Mouse (Mus musculus) right cerebral cortex, postnatal 10 days (tissue): ENCODE results near the gene Isy1.
A peak's percentile ranks its signal among the peaks of the same experiment; 100 is the strongest.

Experiments
- DNase-seq, 2 experiments: peaks; one replicate each; pipeline ENCODE4 v3.0.0; 2021; ENCODE audit warnings: low spot score in 2 of 2

Gene Isy1

GRCm38 (mm10) chr6:87850155-87850899 lies 11.7 kb upstream of the Isy1 start:
- peak; percentile 56 to 58 for DNase-seq

- no peak for DNase-seq
These were observed 11.2 kb upstream of the Isy1 start for GRCm38 (mm10) chr6:87849780-87850154.

- DNase-seq: no peak
These were observed 8.2 kb upstream of the Isy1 start for GRCm38 (mm10) chr6:87846813-87847212.

- no peak for DNase-seq
These were observed 6.6 kb upstream of the Isy1 start for GRCm38 (mm10) chr6:87845031-87845695.

GRCm38 (mm10) chr6:87842254-87842653 lies 3.7 kb upstream of the Isy1 start:
- no peak for DNase-seq

GRCm38 (mm10) chr6:87841635-87842034 lies 3.0 kb upstream of the Isy1 start:
- no peak for DNase-seq

- DNase-seq: no peak
These were observed 1.3 kb upstream of the Isy1 start for GRCm38 (mm10) chr6:87839797-87840341.

GRCm38 (mm10) chr6:87835695-87836094 lies 2.9 kb downstream of the Isy1 start, which contains the start of gene Gm45140:
Gm45140 (minus strand) TSS chr6:87835795.
- DNase-seq: no peak

GRCm38 (mm10) chr6:87820366-87820765 lies 18.2 kb downstream of the Isy1 start:
- no peak for DNase-seq

- no peak for DNase-seq
These were observed 24.1 kb downstream of the Isy1 start for GRCm38 (mm10) chr6:87814486-87814885.

- no peak for DNase-seq
These were observed 25.9 kb downstream of the Isy1 start for GRCm38 (mm10) chr6:87812656-87813055.

- peak; percentile 94 for DNase-seq
These were observed 26.8 kb downstream of the Isy1 start, which contains the start of gene Rab43 for GRCm38 (mm10) chr6:87811675-87812338. Rab43 (minus strand) TSS chr6:87812164.

- peak; percentile 64 to 67 for DNase-seq
These were observed 27.6 kb downstream of the Isy1 start for GRCm38 (mm10) chr6:87810713-87811669.

- DNase-seq: no peak
These were observed 28.3 kb downstream of the Isy1 start for GRCm38 (mm10) chr6:87810311-87810710.

GRCm38 (mm10) chr6:87809651-87810161 lies 28.9 kb downstream of the Isy1 start:
- no peak for DNase-seq

- DNase-seq: no peak
These were observed 29.5 kb downstream of the Isy1 start for GRCm38 (mm10) chr6:87809144-87809543.

- DNase-seq: no peak
These were observed 30.1 kb downstream of the Isy1 start for GRCm38 (mm10) chr6:87808521-87808920.

GRCm38 (mm10) chr6:87807735-87808440 lies 30.7 kb downstream of the Isy1 start:
- DNase-seq: no peak

- DNase-seq: no peak
These were observed 31.7 kb downstream of the Isy1 start for GRCm38 (mm10) chr6:87806857-87807256.

GRCm38 (mm10) chr6:87806028-87806427 lies 32.6 kb downstream of the Isy1 start:
- no peak for DNase-seq
